Mouse (Mus musculus) olfactory bulb, adult 2 months (tissue): ENCODE measurements around the gene Fam71b. TPM values are rescaled to one million over a fixed set of nuclear protein-coding genes. Genes with fewer than 3 reads are reported as not detected.

Experiments used
- H3K27ac ChIP-seq: fragments of 200-500 bp; 2 replicates; pipeline ENCODE4 v1.5.1; 2012; ENCODE audit warnings: low read depth, low read length; ENCODE audit not compliant: insufficient read depth
- H3K4me1 ChIP-seq: fragments of 200-500 bp; 2 replicates; pipeline ENCODE4 v1.6.1; 2012; ENCODE audit warnings: low read length; ENCODE audit not compliant: control insufficient read depth, insufficient read depth
- H3K4me3 ChIP-seq: fragments of 200-500 bp; 2 replicates; pipeline ENCODE4 v1.5.1; 2012; ENCODE audit warnings: mild to moderate bottlenecking, low read depth, low read length, moderate library complexity; ENCODE audit not compliant: insufficient read depth
- CTCF ChIP-seq: fragments of 200-500 bp; IDR thresholded peaks from 2 replicates; pipeline ENCODE4 v1.5.1; 2012; ENCODE audit warnings: low read depth, mild to moderate bottlenecking, low read length, moderate library complexity; ENCODE audit not compliant: insufficient read depth
- POLR2A ChIP-seq: fragments of 200-500 bp; IDR thresholded peaks from 2 replicates; pipeline ENCODE4 v1.6.1; 2012; ENCODE audit warnings: mild to moderate bottlenecking, low read depth, low read length, moderate library complexity; ENCODE audit not compliant: insufficient read depth
- WGBS: fragments of 180-500 bp; shearing (Covaris S2); methylation state at CpG from one replicate; pipeline ENCODE4 v1.1.7; 2018; 5-methylcytosine and 5-hydroxymethylcytosine counted together
- polyA plus RNA-seq: library from polyadenylated mRNA; stranded (reverse); fragments of >200 nt; gene quantifications from 2 replicates; pipeline ENCODE4 v1.2.4, GENCODE M21; 2012; ENCODE audit warnings: low replicate concordance; ENCODE audit not compliant: missing spikeins, insufficient read depth, insufficient read length

The Fam71b gene
- polyA plus RNA-seq, 1 experiment = not detected

DNA sequence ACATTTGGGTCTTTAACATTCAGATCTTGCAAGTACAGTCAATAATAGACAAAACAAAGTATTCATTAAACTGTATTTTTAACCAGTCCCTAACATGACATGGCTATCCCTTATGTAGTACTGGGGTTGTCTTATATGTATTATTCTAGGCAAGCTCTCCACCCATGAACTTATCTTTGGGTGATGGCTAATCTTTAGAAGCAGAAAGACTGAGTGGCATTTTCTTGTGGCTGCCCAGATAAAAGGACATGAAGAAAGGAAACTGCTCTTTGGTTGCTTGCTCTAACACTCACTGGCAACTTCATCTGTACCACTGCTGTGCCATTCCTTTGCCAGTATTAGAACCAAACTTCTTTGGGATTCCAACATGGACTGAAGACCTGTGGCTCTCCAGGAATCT is 39.0 kb downstream of the Fam71b start:
- Histone ChIP-seq H3K4me1 (peaks cover 4% of the 10 kb centered on the region; the same call in 1 of the 2 replicates), H3K27ac (no peak overlapping the region), H3K4me3 (no peak overlapping the region)
- TF ChIP-seq POLR2A (no peak), CTCF (no peak)

DNA sequence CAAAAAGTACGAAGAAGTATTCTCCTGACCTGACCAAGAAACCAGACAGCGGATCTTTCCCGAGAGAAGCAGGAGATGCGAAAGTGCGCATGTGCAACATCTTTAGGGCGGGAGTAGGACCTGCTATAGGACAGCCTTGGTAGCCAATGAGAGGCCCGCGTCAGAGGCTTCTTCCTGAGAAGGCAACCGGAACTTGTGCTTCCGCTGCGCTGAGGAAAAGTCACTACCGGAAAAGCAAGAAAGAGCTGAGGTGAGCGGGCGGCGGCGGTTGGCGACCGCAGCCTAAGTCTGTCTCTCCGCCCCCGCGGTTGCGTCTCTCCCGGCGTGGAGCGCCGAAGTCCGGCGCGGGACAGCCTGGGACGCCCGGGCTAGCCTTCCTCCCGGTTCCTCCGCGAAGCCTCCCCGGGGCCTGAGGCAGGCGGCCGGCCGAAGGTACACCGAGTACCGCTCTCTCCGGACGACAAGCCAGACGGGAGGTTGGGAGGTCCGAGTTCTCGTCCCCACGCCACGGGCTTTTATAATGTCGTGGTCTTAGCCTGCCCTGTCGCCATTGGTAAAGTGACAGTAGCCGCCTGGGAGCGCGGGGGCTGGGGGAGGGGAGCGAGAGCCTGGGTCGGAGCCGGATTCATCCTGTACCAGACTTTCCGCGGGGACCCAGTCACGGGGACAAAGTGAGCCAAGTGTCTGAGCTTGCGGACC is 40.5 kb downstream of the Fam71b start, which contains the start of gene Med7:
Gene Med7 (plus strand): TSS at position 166 of the 699 bp plus-strand sequence.
- Histone ChIP-seq H3K27ac (peak within 1 kb of the TSS; percentile 46; the same call in 1 of the 2 replicates), H3K4me3 (peak within 1 kb of the TSS; percentile 99), H3K4me1 (peaks cover 4% of the 10 kb centered on the region; the same call in 1 of the 2 replicates)
- TF ChIP-seq CTCF (no peak), POLR2A (peak; percentile 46; the same call in 1 of the 2 replicates)
- WGBS = under 1% methylated on average over 59 of the region's 59 CpGs

GRCm38 (mm10) chr11:46437459-46438000 is 41.2 kb downstream of the Fam71b start:
- no peak for TF ChIP-seq POLR2A
- no peak for TF ChIP-seq CTCF
- Histone ChIP-seq H3K27ac (no peak overlapping the region), H3K4me3 (peak overlapping the region; percentile 99), H3K4me1 (peaks cover 4% of the 10 kb centered on the region; the same call in 1 of the 2 replicates)
- WGBS = under 1% methylated on average over 23 of the region's 23 CpGs

DNA sequence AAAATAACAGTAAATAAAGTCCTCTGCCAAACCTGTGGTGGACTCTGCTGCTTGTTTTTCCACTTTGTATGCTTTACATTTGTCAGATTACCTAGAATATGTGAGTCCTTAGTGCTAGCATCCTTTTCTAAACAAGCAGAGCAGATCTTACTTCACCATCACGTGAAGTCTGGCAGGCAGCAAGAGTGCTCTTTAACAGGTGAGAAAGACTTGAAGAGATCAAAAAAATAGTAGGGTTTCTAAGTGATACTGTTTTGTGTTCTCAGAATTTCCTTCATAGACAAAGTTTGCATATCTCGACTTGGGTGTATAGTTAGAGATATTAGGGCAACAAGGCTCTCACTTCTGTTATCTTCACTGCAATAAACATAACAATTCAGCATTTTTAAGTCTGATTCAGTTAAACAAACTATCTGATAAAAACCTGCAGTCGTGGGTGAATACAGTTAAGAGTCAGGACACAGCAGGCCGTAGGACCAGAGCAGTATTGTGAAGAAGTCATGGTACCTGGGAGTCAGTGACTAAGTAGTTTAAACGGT is 42.7 kb downstream of the Fam71b start:
- 88% methylated on average over 5 of the region's 5 CpGs for WGBS
- peaks cover 4% of the 10 kb centered on the region; the same call in 1 of the 2 replicates for H3K4me1 ChIP-seq
- TF ChIP-seq POLR2A = no peak
- TF ChIP-seq CTCF = no peak
- H3K4me3 ChIP-seq = no peak overlapping the region
- no peak overlapping the region for H3K27ac ChIP-seq

- TF ChIP-seq CTCF = no peak
- no peak for TF ChIP-seq POLR2A
- H3K4me3 ChIP-seq = no peak overlapping the region
- no peak overlapping the region for H3K27ac ChIP-seq
- whole genome bisulfite sequencing = 93% methylated on average over 1 of the region's 1 CpGs
- H3K4me1 ChIP-seq = peaks cover 4% of the 10 kb centered on the region; the same call in 1 of the 2 replicates
Observed at GRCm38 (mm10) chr11:46441774-46442173, 45.4 kb downstream of the Fam71b start.

GRCm38 (mm10) chr11:46443152-46443551 is 46.8 kb downstream of the Fam71b start:
- Histone ChIP-seq H3K4me1 (peaks cover 1% of the 10 kb centered on the region; the same call in 1 of the 2 replicates), H3K4me3 (no peak overlapping the region), H3K27ac (no peak overlapping the region)
- TF ChIP-seq CTCF = no peak
- TF ChIP-seq POLR2A = no peak
- WGBS = 83% methylated on average over 1 of the region's 1 CpGs

DNA sequence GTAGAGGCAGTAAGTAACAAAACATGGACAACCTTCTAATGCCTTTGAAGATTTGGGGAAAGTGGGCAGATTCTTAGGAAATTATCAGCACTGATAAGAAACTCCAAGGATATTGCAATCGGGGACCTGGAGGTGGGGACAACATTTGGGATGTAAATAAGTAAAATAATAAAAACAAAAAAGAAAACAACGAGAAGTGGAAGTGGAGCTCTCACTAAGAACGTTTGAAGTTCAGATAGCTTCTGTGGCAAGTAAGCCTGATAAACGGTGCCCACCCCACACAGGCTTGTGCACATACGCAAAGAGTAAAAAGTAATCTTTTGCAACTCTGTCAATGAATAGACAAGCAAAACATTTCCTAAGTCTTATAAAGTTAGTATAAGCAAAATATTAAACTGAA is 47.6 kb downstream of the Fam71b start:
- no peak overlapping the region for H3K4me3 ChIP-seq
- WGBS = 87% methylated on average over 5 of the region's 5 CpGs
- H3K27ac ChIP-seq = no peak overlapping the region
- TF ChIP-seq CTCF (no peak), POLR2A (no peak)
- H3K4me1 ChIP-seq = no peaks in the 10 kb centered on the region

DNA sequence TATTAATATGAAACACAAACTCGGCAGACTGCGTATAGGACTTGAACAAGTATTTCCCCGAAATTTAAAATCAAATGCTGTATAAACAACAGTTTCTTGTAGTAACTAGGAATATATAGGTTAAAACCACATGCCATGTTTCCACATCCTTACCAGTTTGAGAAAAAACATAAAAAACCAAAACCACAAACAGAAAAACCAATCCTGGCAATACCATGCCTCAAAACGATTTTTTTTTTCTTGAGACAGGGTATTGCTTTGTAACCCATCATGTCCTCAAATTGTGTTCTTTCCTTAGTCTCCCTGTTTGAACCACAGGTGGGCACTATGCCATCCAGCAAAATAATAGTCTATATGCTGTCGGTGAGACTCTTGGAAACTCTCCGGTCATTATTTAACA is 49.8 kb downstream of the Fam71b start:
- WGBS = 92% methylated on average over 6 of the region's 6 CpGs
- Histone ChIP-seq H3K4me3 (no peak overlapping the region), H3K4me1 (no peaks in the 10 kb centered on the region), H3K27ac (no peak overlapping the region)
- no peak for TF ChIP-seq CTCF
- no peak for TF ChIP-seq POLR2A

DNA sequence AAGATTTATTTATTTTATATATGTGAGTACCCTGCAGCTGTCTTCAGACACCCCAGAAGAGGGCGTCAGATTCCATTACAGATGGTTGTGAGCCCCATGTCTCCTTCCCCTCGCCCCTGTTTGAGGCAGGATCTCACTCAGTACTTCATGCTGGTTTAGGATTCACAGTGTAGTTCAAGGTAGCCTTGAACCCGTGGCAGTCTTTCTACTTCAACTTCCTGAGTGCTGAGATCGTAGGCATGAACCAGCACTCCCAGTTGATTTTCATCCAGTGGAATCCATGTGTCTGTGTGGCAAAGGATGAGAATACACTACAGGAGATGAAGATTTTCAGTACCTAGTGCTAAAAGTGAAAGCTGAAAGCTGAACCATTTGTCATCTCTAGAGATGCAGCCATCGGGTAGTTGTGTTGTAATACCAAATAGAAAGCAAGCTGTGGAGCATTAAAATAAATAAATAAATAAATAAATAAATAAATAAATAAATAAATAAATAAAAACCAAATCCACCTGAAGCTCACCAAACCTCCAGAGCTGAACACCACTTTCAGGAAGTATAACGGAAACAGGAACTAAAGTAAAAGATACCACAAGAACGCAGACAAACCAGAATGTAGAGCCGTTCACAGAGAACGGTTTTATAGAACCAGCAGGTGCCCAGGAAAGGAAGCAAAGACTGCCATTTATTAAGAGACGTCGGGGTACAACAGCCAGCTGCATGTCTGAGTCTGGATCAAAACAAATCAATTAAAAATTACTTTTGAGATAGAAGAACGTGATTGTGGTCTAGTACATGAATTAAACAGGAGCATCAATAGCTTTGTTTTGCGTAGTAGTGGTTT is 51.5 kb downstream of the Fam71b start:
- TF ChIP-seq POLR2A (no peak), CTCF (no peak)
- no peaks in the 10 kb centered on the region for H3K4me1 ChIP-seq
- H3K27ac ChIP-seq = no peak overlapping the region
- no peak overlapping the region for H3K4me3 ChIP-seq
- WGBS = 63% methylated on average over 13 of the region's 13 CpGs
